Mouse (Mus musculus): Measurements from ENCODE around the gene Cant1. TPM values are rescaled to one million over a fixed set of nuclear protein-coding genes. Genes with fewer than 3 reads are reported as not detected.

Cant1 gene
- total and polyA plus RNA-seq, 3 experiments: 26.0 to 145 (median 34.4) TPM

DNA sequence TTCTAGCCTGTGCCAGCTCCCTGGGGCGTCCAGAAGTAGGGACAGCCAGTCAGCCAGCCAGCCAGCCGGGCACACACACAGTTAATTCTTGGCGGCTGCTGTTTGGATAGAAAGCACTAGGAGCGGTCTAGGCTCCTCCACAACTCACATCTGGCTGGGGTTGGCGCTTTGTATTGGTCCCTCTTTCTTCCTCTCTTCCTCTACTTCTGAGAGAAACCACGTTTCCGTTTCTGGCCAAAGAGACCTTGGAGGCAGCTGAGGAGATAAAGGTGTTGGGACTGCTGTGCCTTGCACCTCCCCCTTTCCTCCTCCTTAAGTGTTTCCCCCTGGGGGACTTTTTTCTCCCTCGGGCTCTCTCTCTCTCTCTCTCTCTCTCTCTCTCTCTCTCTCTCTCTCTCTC is 9.1 kb upstream of the Cant1 start, which contains the start of gene C1qtnf1 (continued):
- TF ChIP-seq MEF2A (IDR thresholded peaks at IDR 0.05; ENCODE audit: extremely low read depth, insufficient replicate concordance, low read depth, low read length, poor library complexity, severe bottlenecking): no peak
- TF ChIP-seq NELFE (IDR thresholded peaks at IDR 0.05; ENCODE audit: low read depth, low read length): no peak

- no peaks in the 10 kb centered on the region for H3K9me3 ChIP-seq (replicated peaks; ENCODE audit: insufficient read depth, low read length)
- no peak overlapping the region for H3K27ac ChIP-seq (ENCODE audit: control insufficient read depth, low read depth, low read length)
- H3K4me3 ChIP-seq (ENCODE audit: control insufficient read depth in 1 of 2, insufficient read depth in 1 of 2, low read depth in 2 of 2, low read length in 2 of 2): no peak overlapping the region; a peak in 1 of 4 replicates
- no peak overlapping the region for H3K9ac ChIP-seq (ENCODE audit: control insufficient read depth, low read depth, low read length, poor library complexity, severe bottlenecking)
- H3K36me3 ChIP-seq (ENCODE audit: control insufficient read depth in 1 of 2, insufficient read depth in 2 of 2, low read length in 2 of 2): peaks cover 0 to 5% of the 10 kb centered on the region in 2 experiments; a peak in 2 of 4 replicates
- DNase-seq (ENCODE audit: low read depth, low spot score): no peak
- TF ChIP-seq GATA1 (IDR thresholded peaks at IDR 0.05; ENCODE audit: low read depth, low read length) (no peak), UBTF (IDR thresholded peaks at IDR 0.05; ENCODE audit: borderline replicate concordance, insufficient read depth, low read depth, low read length) (no peak), POLR2AphosphoS2 (IDR thresholded peaks at IDR 0.05; ENCODE audit: low read length) (no peak), ELF1 (IDR thresholded peaks at IDR 0.05; ENCODE audit: low read depth, low read length) (no peak), SMC3 (IDR thresholded peaks at IDR 0.05; ENCODE audit: low read depth, low read length) (no peak), GABPA (IDR thresholded peaks at IDR 0.05; ENCODE audit: low read depth, low read length) (no peak), MAFK (IDR thresholded peaks at IDR 0.05; ENCODE audit: borderline replicate concordance, low read depth, low read length) (no peak), ZKSCAN1 (IDR thresholded peaks at IDR 0.05; ENCODE audit: low read depth, low read length) (no peak), RCOR1 (IDR thresholded peaks at IDR 0.05; ENCODE audit: low read depth, low read length) (no peak), MEF2A (IDR thresholded peaks at IDR 0.05; ENCODE audit: extremely low read depth, insufficient replicate concordance, low read depth, low read length, poor library complexity, severe bottlenecking) (no peak), BHLHE40 (IDR thresholded peaks at IDR 0.05; ENCODE audit: borderline replicate concordance, low read depth, low read length) (no peak), CHD1 (IDR thresholded peaks at IDR 0.05; ENCODE audit: low read depth, low read length) (no peak), ZNF384 (IDR thresholded peaks at IDR 0.05; ENCODE audit: low read depth, low read length) (no peak), SIN3A (IDR thresholded peaks at IDR 0.05; ENCODE audit: low read length) (no peak), MXI1 (IDR thresholded peaks at IDR 0.05; ENCODE audit: low read depth, low read length) (no peak), MAX (IDR thresholded peaks at IDR 0.05; ENCODE audit: low read length) (no peak), CHD2 (IDR thresholded peaks at IDR 0.05; ENCODE audit: low read length) (no peak), NELFE (IDR thresholded peaks at IDR 0.05; ENCODE audit: low read depth, low read length) (no peak), KAT2A (conservative IDR thresholded peaks at IDR 0.05; ENCODE audit: low read depth, low read length) (no peak)
- H3K4me1 ChIP-seq (ENCODE audit: control insufficient read depth in 1 of 2, insufficient read depth in 2 of 2, low read length in 2 of 2): peaks cover 2 to 13% of the 10 kb centered on the region in 2 experiments; a peak in 3 of 4 replicates
- H3K79me2 ChIP-seq (ENCODE audit: control insufficient read depth, insufficient read depth, low read length, poor library complexity): no peaks in the 10 kb centered on the region
- H3K27me3 ChIP-seq (ENCODE audit: control insufficient read depth in 1 of 2, insufficient read depth in 2 of 2, low read length in 2 of 2): no peaks in the 10 kb centered on the region; a peak in 1 of 4 replicates
These were observed 8.4 kb upstream of the Cant1 start for GRCm38 (mm10) chr11:118427266-118427779.

Measured in MEL (cell line).